Mouse (Mus musculus): ENCODE data around the gene Mcub. TPM values are rescaled to one million over a fixed set of nuclear protein-coding genes. Genes with fewer than 3 reads are reported as not detected.

Mcub gene
- polyA plus RNA-seq, 1 experiment = 3.1 TPM

- under 1% methylated on average over 34 of the region's 34 CpGs for WGBS
- DNase-seq = peak; percentile 91
- Histone ChIP-seq H3K36me3 (ENCODE audit: control insufficient read depth, insufficient read depth, low read length) (no peaks in the 10 kb centered on the region), H3K27me3 (replicated peaks; ENCODE audit: control insufficient read depth, insufficient read depth, low read length) (no peaks in the 10 kb centered on the region), H3K4me3 (ENCODE audit: insufficient read depth, low read depth, low read length) (peak within 1 kb of the TSS; percentile 86), H3K27ac (ENCODE audit: insufficient read depth, low read depth, low read length) (peak within 1 kb of the TSS; percentile 46; the same call in 1 of the 2 replicates), H3K4me1 (ENCODE audit: control insufficient read depth, insufficient read depth, low read length) (no peaks in the 10 kb centered on the region)
- TF ChIP-seq CTCF (conservative IDR thresholded peaks at IDR 0.05; ENCODE audit: insufficient read depth, insufficient read length, low read depth, low read length) = no peak
- no peak for TF ChIP-seq POLR2A (IDR thresholded peaks at IDR 0.05; ENCODE audit: low read depth, low read length)
Observed at GRCm38 (mm10) chr3:129901271-129901809, 68.7 kb downstream of the Mcub start, which contains the start of gene Casp6. Casp6 (plus strand) TSS chr3:129901425.

GRCm38 (mm10) chr3:129898886-129899285, 71.1 kb downstream of the Mcub start:
- TF ChIP-seq POLR2A (IDR thresholded peaks at IDR 0.05; ENCODE audit: low read depth, low read length) (no peak), CTCF (conservative IDR thresholded peaks at IDR 0.05; ENCODE audit: insufficient read depth, insufficient read length, low read depth, low read length) (no peak)

DNA sequence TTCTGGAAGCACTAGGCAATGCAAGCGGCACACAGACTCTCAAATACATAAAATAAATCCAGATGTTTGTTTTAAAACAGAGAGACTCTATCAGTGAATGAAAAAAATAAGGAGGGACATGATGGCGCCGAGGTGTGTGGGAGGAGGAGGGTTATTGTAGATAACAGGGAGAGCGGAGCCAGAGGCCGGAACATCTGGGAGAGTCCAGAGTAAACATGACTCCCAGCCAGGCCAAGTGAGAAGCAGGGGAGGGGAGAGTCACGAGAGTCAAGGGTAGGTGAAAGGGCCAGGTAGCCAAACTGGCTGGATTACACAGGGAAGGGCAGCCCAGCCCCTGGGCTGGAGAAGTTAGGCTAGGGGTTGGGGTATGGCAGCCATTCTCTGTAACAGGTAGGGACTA, 73.4 kb downstream of the Mcub start:
- no peaks in the 10 kb centered on the region for H3K4me1 ChIP-seq (ENCODE audit: control insufficient read depth, insufficient read depth, low read length)
- 67% methylated on average over 6 of the region's 6 CpGs for WGBS

More at GRCm38 (mm10) chr3:129898886-129899285, 71.1 kb downstream of the Mcub start:
- 81% methylated on average over 4 of the region's 4 CpGs for WGBS
- no peaks in the 10 kb centered on the region for H3K27me3 ChIP-seq (replicated peaks; ENCODE audit: control insufficient read depth, insufficient read depth, low read length)
- DNase-seq = peak; percentile 9
- H3K4me3 ChIP-seq (ENCODE audit: insufficient read depth, low read depth, low read length) = no peak overlapping the region
- H3K4me1 ChIP-seq (ENCODE audit: control insufficient read depth, insufficient read depth, low read length) = no peaks in the 10 kb centered on the region
- no peak overlapping the region for H3K27ac ChIP-seq (ENCODE audit: insufficient read depth, low read depth, low read length)
- H3K36me3 ChIP-seq (ENCODE audit: control insufficient read depth, insufficient read depth, low read length) = no peaks in the 10 kb centered on the region

GRCm38 (mm10) chr3:129893143-129893542, 76.9 kb downstream of the Mcub start:
- Histone ChIP-seq H3K27ac (ENCODE audit: insufficient read depth, low read depth, low read length) (no peak overlapping the region), H3K4me3 (ENCODE audit: insufficient read depth, low read depth, low read length) (no peak overlapping the region), H3K36me3 (ENCODE audit: control insufficient read depth, insufficient read depth, low read length) (no peaks in the 10 kb centered on the region; the same call in 1 of the 2 replicates), H3K27me3 (replicated peaks; ENCODE audit: control insufficient read depth, insufficient read depth, low read length) (no peaks in the 10 kb centered on the region), H3K4me1 (ENCODE audit: control insufficient read depth, insufficient read depth, low read length) (no peaks in the 10 kb centered on the region)
- DNase-seq = no peak
- WGBS = 92% methylated on average over 3 of the region's 3 CpGs
- no peak for TF ChIP-seq POLR2A (IDR thresholded peaks at IDR 0.05; ENCODE audit: low read depth, low read length)

More for the DNA sequence above, 73.4 kb downstream of the Mcub start:
- DNase-seq = no peak
- Histone ChIP-seq H3K36me3 (ENCODE audit: control insufficient read depth, insufficient read depth, low read length) (no peaks in the 10 kb centered on the region; the same call in 1 of the 2 replicates), H3K27me3 (replicated peaks; ENCODE audit: control insufficient read depth, insufficient read depth, low read length) (no peaks in the 10 kb centered on the region), H3K27ac (ENCODE audit: insufficient read depth, low read depth, low read length) (no peak overlapping the region), H3K4me3 (ENCODE audit: insufficient read depth, low read depth, low read length) (no peak overlapping the region)
- TF ChIP-seq CTCF (conservative IDR thresholded peaks at IDR 0.05; ENCODE audit: insufficient read depth, insufficient read length, low read depth, low read length) = no peak

GRCm38 (mm10) chr3:129892003-129892402, 78.0 kb downstream of the Mcub start:
- H3K36me3 ChIP-seq (ENCODE audit: control insufficient read depth, insufficient read depth, low read length) = no peaks in the 10 kb centered on the region; the same call in 1 of the 2 replicates
- H3K4me1 ChIP-seq (ENCODE audit: control insufficient read depth, insufficient read depth, low read length) = no peaks in the 10 kb centered on the region
- no peak for DNase-seq
- TF ChIP-seq CTCF (conservative IDR thresholded peaks at IDR 0.05; ENCODE audit: insufficient read depth, insufficient read length, low read depth, low read length) (no peak), POLR2A (IDR thresholded peaks at IDR 0.05; ENCODE audit: low read depth, low read length) (no peak)
- WGBS = 93% methylated on average over 5 of the region's 5 CpGs
- H3K27ac ChIP-seq (ENCODE audit: insufficient read depth, low read depth, low read length) = no peak overlapping the region
- H3K4me3 ChIP-seq (ENCODE audit: insufficient read depth, low read depth, low read length) = no peak overlapping the region
- no peaks in the 10 kb centered on the region for H3K27me3 ChIP-seq (replicated peaks; ENCODE audit: control insufficient read depth, insufficient read depth, low read length)

GRCm38 (mm10) chr3:129887779-129888517, 82.1 kb downstream of the Mcub start:
- peaks cover 7% of the 10 kb centered on the region; the same call in 1 of the 2 replicates for H3K4me1 ChIP-seq (ENCODE audit: control insufficient read depth, insufficient read depth, low read length)
- 82% methylated on average over 13 of the region's 13 CpGs for WGBS
- H3K4me3 ChIP-seq (ENCODE audit: insufficient read depth, low read depth, low read length) = no peak overlapping the region
- no peak for DNase-seq
- H3K27me3 ChIP-seq (replicated peaks; ENCODE audit: control insufficient read depth, insufficient read depth, low read length) = no peaks in the 10 kb centered on the region
- no peak for TF ChIP-seq POLR2A (IDR thresholded peaks at IDR 0.05; ENCODE audit: low read depth, low read length)
- no peak for TF ChIP-seq CTCF (conservative IDR thresholded peaks at IDR 0.05; ENCODE audit: insufficient read depth, insufficient read length, low read depth, low read length)
- no peak overlapping the region for H3K27ac ChIP-seq (ENCODE audit: insufficient read depth, low read depth, low read length)
- no peaks in the 10 kb centered on the region for H3K36me3 ChIP-seq (ENCODE audit: control insufficient read depth, insufficient read depth, low read length)

DNA sequence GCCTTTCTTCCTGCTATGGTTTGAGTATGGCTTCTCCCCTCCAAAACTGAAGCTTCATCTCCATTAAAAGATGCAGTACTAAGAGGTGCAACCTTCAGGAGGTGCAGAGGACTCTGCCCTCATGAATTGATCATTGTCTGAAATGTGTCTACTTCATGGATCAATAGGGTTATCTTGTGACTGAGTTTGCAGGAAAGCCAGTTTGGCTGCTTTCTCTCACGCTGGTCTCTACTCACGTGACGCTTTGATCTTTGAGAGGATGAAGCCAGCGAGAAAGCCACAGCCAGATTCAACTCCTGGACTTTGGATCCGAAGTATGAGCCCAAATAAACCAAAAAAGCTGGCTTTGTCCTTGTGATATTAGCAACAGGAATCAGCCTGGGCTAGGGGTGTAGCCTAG, 83.6 kb downstream of the Mcub start:
- no peak overlapping the region for H3K27ac ChIP-seq (ENCODE audit: insufficient read depth, low read depth, low read length)
- 60% methylated on average over 5 of the region's 5 CpGs for WGBS
- DNase-seq = peak; percentile 69
- no peaks in the 10 kb centered on the region for H3K36me3 ChIP-seq (ENCODE audit: control insufficient read depth, insufficient read depth, low read length)
- H3K4me1 ChIP-seq (ENCODE audit: control insufficient read depth, insufficient read depth, low read length) = peaks cover 7% of the 10 kb centered on the region; the same call in 1 of the 2 replicates
- no peaks in the 10 kb centered on the region for H3K27me3 ChIP-seq (replicated peaks; ENCODE audit: control insufficient read depth, insufficient read depth, low read length)
- no peak overlapping the region for H3K4me3 ChIP-seq (ENCODE audit: insufficient read depth, low read depth, low read length)
- no peak for TF ChIP-seq CTCF (conservative IDR thresholded peaks at IDR 0.05; ENCODE audit: insufficient read depth, insufficient read length, low read depth, low read length)
- TF ChIP-seq POLR2A (IDR thresholded peaks at IDR 0.05; ENCODE audit: low read depth, low read length) = no peak

All from kidney, adult 2 months (tissue).